Mouse (Mus musculus) limb, embryonic 11.5 days (tissue): ENCODE results near the gene Ugt1a2. TPM values are rescaled to one million over a fixed set of nuclear protein-coding genes. Genes with fewer than 3 reads are reported as not detected.

ENCODE experiments used
- ATAC-seq: fragments of 200-750 bp; cut with Nextera tagmentation; 2 replicates; pipeline ENCODE4 v1.8.0; 2017; ENCODE audit warnings: low read depth; ENCODE audit not compliant: insufficient number of reproducible peaks, low FRiP score, low TSS enrichment
- DNase-seq: peaks from one replicate; pipeline ENCODE4 v3.0.0-alpha.2; 2015; ENCODE audit warnings: low spot score
- H3K27ac ChIP-seq: fragments of 300-500 bp; sonication (generic); replicated peaks from 2 replicates; pipeline ENCODE4 v1.5.1; 2014; ENCODE audit warnings: low read depth, mild to moderate bottlenecking, low read length
- H3K27me3 ChIP-seq: fragments of 300-500 bp; sonication (generic); 2 replicates; pipeline ENCODE4 v1.6.1; 2014; ENCODE audit warnings: mild to moderate bottlenecking, low read length, mixed read lengths; ENCODE audit not compliant: control insufficient read depth, insufficient read depth
- H3K36me3 ChIP-seq: fragments of 300-500 bp; sonication (generic); 2 replicates; pipeline ENCODE4 v1.6.1; 2014; ENCODE audit warnings: mild to moderate bottlenecking, low read length, moderate library complexity, mixed read lengths; ENCODE audit not compliant: control insufficient read depth, insufficient read depth
- H3K4me1 ChIP-seq: fragments of 300-500 bp; sonication (generic); 2 replicates; pipeline ENCODE4 v1.6.1; 2014; ENCODE audit warnings: low read length, mixed read lengths; ENCODE audit not compliant: control insufficient read depth, insufficient read depth
- H3K4me2 ChIP-seq: fragments of 300-500 bp; sonication (generic); 2 replicates; pipeline ENCODE4 v1.6.1; 2014; ENCODE audit warnings: low read depth, mild to moderate bottlenecking, moderate library complexity; ENCODE audit not compliant: severe bottlenecking
- H3K4me3 ChIP-seq: fragments of 300-500 bp; sonication (generic); 2 replicates; pipeline ENCODE4 v1.5.1; 2014; ENCODE audit warnings: low read depth, low read length
- H3K9ac ChIP-seq: fragments of 300-500 bp; sonication (generic); 2 replicates; pipeline ENCODE4 v1.6.1; 2014; ENCODE audit warnings: mild to moderate bottlenecking, low read length
- H3K9me3 ChIP-seq: fragments of 300-500 bp; sonication (generic); 2 replicates; pipeline ENCODE4 v1.6.1; 2016; ENCODE audit warnings: low read length; ENCODE audit not compliant: control insufficient read depth
- WGBS: fragments of 180-500 bp; shearing (Covaris S2); extraction: QIAGEN DNeasy Blood & Tissue Kit; methylation state at CpG from one replicate; pipeline ENCODE4 v1.1.7; 2014; 5-methylcytosine and 5-hydroxymethylcytosine counted together
- polyA plus RNA-seq: library from polyadenylated mRNA; unstranded; fragments of >200 nt; fragmentation: Nextera tagmentation; extraction: Ambion mirVana; gene quantifications from 2 replicates; pipeline ENCODE4 v1.2.1, GENCODE M21; 2014

The Ugt1a2 gene
- polyA plus RNA-seq, 1 experiment from 2014 or later, result not detected

DNA sequence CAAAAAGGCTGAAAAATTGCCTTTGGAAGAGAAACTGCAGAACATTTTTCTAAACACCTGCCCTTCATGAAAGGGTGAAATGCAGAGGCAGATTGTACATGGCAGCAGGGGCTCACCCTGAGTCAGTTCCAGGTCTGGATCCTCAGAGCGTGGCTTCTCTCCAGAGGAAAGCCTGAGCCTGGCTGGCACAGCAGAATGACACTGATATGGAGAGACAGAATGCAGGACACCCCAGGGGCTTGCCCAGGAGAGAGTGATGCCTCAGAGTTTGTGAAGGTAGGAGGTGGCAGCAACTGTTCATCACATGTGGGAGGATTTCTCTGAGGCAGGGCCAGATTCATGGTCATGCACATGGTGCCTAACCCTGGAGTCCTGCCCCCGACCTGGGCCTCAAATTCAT, 405 bp upstream of the Ugt1a2 start:
- ATAC-seq (no peak), DNase-seq (no peak)
- whole genome bisulfite sequencing, result 86% methylated on average over 2 of the region's 2 CpGs
- no peaks in the 10 kb centered on the region for H3K27me3 ChIP-seq
- H3K9ac ChIP-seq, result no peak overlapping the region
- no peaks in the 10 kb centered on the region for H3K36me3 ChIP-seq
- no peaks in the 10 kb centered on the region for H3K9me3 ChIP-seq
- no peak overlapping the region for H3K4me2 ChIP-seq
- no peak overlapping the region for H3K27ac ChIP-seq
- no peak overlapping the region for H3K4me3 ChIP-seq
- no peaks in the 10 kb centered on the region for H3K4me1 ChIP-seq

DNA sequence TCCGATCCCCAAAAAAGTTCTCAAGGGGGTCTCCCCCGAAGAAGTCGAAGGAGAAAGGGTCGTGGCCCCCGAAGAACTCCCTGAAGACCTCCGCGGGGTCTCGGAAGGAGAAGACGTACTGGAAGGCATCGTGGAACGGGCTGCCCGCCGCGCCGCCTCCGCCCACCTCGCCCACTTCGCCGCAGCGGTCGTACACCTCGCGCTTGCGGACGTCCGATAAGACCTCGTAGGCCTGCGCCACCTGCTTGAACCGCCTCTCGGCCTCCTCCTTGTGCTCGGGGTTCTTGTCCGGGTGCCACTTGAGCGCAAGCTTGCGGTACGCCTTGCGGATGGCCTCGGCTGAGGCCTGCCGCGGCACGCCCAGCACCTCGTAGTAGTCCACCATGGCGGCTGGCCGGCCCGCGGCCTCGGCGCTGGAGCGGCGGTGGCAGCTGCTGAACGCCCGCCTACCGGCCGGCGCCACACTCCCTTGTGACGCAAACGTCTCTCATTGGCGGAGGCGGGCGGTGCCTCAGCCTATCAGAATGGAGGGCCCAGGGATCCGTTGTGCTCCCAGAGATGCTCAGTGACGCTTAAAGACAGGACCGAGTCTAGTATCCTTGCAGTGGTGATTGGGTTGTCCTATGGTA, 5.0 kb downstream of the Ugt1a2 start, which contains the start of gene Dnajb3:
Gene Dnajb3 (minus strand): TSS at position 489 of the 629 bp plus-strand sequence.
- Histone ChIP-seq H3K27ac (no peak within 1 kb of the TSS), H3K27me3 (no peaks in the 10 kb centered on the region), H3K4me2 (peak within 1 kb of the TSS; percentile 75), H3K4me3 (peak within 1 kb of the TSS; percentile 40), H3K36me3 (no peaks in the 10 kb centered on the region), H3K9me3 (no peaks in the 10 kb centered on the region), H3K9ac (peak within 1 kb of the TSS; percentile 72), H3K4me1 (no peaks in the 10 kb centered on the region)
- ATAC-seq (peak; percentile 97), DNase-seq (peak; percentile 86)
- 6% methylated on average over 61 of the region's 62 CpGs for WGBS

DNA sequence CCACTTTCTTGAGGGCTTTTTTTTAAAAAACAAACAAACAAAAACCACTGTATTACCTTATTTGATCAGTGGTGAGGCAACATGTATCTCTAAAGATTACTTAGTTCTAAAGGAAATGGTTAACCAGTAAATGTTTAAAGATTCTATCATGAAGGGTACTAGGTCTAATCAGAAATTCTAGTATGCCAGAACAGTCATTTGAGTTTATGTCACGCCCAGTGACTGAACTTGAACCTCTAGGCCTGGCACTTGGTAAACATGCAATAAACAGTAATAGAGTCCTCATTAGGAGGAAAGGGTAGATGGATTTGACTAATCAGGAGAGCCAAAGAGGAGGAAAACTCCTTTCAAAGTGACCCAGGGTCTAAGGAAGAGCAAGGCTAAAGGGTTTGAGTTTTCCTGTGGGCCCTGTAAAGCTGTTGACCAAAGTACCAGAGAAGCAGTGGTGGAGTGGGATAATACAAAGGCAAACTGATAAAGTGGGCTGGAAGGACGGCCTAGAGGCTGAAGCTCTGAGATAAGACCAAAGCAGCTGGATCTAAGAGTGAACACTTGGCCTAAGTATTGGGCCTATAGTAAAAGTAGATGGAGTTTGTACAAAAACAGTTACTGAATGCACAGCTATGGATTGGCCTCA, 6.6 kb downstream of the Ugt1a2 start:
- no peak overlapping the region for H3K4me3 ChIP-seq
- H3K27ac ChIP-seq, result no peak overlapping the region
- H3K9ac ChIP-seq, result no peak overlapping the region
- H3K4me2 ChIP-seq, result no peak overlapping the region
- no peak for ATAC-seq
- no peak for DNase-seq
- 79% methylated on average over 2 of the region's 2 CpGs for WGBS
- no peaks in the 10 kb centered on the region for H3K27me3 ChIP-seq
- peaks cover 7% of the 10 kb centered on the region for H3K9me3 ChIP-seq
- H3K36me3 ChIP-seq, result no peaks in the 10 kb centered on the region
- no peaks in the 10 kb centered on the region for H3K4me1 ChIP-seq

DNA sequence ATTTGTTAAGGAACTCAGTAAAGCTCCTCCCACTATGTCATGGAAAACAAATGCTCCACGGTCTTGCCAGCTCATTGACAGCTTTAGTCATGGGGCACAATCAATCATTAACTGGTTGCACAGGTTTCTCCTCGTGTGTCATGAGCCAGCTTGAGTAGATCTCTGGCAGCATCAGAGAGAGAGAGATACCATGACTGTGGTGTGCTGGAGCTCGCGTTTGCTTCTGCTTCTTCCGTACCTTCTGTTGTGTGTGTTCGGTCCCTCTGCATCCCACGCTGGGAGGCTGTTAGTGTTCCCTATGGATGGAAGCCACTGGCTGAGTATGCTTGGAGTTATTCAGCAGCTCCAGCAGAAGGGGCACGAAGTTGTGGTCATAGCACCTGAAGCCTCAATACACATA, 11.4 kb downstream of the Ugt1a2 start, which contains the start of gene Ugt1a1:
Gene Ugt1a1 (plus strand): TSS at position 148 of the 400 bp plus-strand sequence.
- Histone ChIP-seq H3K27me3 (no peaks in the 10 kb centered on the region), H3K27ac (no peak within 1 kb of the TSS), H3K4me1 (no peaks in the 10 kb centered on the region), H3K36me3 (no peaks in the 10 kb centered on the region), H3K9me3 (peaks cover 51% of the 10 kb centered on the region), H3K4me2 (no peak within 1 kb of the TSS), H3K4me3 (no peak within 1 kb of the TSS), H3K9ac (no peak within 1 kb of the TSS)
- DNase-seq (peak; percentile 36), ATAC-seq (no peak)
- WGBS, result 68% methylated on average over 8 of the region's 8 CpGs

DNA sequence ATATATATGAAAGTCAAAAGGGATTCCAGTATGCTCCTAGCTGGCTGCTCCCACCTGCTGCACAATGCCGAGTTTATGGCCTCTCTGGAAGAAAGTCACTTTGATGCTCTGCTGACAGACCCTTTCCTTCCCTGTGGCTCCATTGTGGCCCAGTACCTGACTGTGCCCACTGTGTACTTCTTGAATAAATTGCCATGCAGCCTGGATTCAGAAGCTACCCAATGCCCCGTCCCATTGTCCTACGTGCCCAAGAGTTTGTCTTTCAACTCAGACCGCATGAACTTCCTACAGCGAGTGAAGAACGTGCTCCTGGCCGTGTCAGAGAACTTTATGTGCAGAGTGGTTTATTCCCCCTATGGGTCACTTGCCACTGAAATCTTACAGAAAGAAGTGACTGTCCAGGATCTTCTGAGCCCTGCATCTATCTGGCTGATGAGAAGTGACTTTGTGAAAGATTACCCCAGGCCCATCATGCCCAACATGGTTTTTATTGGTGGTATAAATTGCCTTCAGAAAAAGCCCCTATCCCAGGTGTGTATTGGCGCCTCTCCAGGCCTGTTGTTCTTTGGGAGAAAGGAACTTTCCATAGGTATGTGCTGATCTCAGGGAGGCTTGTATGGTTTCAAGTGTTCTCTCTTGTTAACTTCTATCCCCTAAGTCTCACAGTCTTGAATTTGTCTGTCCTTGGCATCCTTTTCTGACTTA, 12.1 kb downstream of the Ugt1a2 start:
- peaks cover 57% of the 10 kb centered on the region for H3K9me3 ChIP-seq
- WGBS, result 64% methylated on average over 8 of the region's 8 CpGs
- H3K4me3 ChIP-seq, result no peak overlapping the region
- DNase-seq (peak; percentile 34), ATAC-seq (peak; percentile 18; the same call in 1 of the 2 replicates)
- no peaks in the 10 kb centered on the region for H3K36me3 ChIP-seq
- H3K9ac ChIP-seq, result no peak overlapping the region
- H3K4me2 ChIP-seq, result no peak overlapping the region
- H3K27ac ChIP-seq, result no peak overlapping the region
- H3K27me3 ChIP-seq, result no peaks in the 10 kb centered on the region
- H3K4me1 ChIP-seq, result no peaks in the 10 kb centered on the region

DNA sequence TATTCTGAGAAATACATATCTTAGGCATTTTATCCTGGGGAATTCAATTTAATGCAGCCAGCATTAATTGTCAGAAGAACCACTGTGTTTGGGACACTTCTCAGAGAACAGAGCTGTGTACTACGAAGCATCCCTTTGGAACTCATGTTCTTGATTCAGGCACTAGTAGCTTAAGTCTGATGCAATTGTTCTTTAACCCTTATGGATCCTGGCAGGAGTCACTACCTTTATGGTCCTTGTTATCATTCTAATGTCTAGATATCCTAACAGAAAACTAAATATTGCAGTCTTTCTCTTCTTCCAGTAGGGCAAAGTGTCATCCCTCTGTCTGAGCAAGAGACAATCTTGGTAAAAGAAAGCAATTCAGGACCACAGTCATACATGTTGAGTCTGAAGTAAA, 12.7 kb downstream of the Ugt1a2 start:
- WGBS, result 82% methylated on average over 1 of the region's 1 CpGs
- Histone ChIP-seq H3K9me3 (peaks cover 59% of the 10 kb centered on the region), H3K36me3 (no peaks in the 10 kb centered on the region), H3K27me3 (no peaks in the 10 kb centered on the region), H3K4me2 (no peak overlapping the region), H3K27ac (no peak overlapping the region), H3K4me1 (no peaks in the 10 kb centered on the region), H3K9ac (no peak overlapping the region), H3K4me3 (no peak overlapping the region)
- DNase-seq (no peak), ATAC-seq (no peak)

DNA sequence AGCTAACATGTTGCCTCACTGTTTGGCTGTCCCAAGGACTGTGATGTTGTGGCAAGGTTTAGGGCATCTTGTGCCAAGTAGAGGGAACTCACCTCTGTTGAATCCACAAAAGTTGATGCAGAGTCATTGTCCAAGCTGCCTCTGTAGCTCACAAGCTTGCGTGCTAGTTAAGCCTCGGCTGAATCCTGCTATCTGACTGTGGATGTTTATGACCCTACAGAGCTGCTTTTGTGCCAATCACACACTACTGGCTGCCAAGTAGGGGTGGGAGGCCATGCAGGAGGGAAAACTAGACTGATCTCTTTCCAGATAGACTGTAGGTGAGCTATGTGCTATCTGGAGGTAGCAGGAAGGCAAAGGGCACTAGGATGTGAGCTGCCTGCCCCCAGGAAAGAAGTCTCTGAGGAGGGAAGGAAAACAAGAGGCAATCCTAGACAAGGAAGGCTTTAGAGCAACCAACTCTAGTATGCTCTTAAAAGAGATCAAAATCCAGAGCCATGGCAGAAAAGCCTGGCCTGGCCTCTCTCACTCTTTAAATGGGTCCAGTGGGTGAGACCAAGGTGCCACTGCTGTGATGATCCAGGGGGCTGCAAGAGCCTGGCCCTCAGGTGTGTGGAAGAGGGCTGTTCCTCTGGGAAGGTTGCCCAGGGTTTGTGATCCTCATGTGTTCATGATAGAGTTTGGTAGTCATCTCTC, 13.5 kb downstream of the Ugt1a2 start:
- no peaks in the 10 kb centered on the region for H3K27me3 ChIP-seq
- peaks cover 59% of the 10 kb centered on the region for H3K9me3 ChIP-seq
- H3K27ac ChIP-seq, result no peak overlapping the region
- WGBS, result 78% methylated on average over 2 of the region's 2 CpGs
- H3K9ac ChIP-seq, result no peak overlapping the region
- ATAC-seq (no peak), DNase-seq (peak; percentile 30)
- H3K4me1 ChIP-seq, result no peaks in the 10 kb centered on the region
- no peaks in the 10 kb centered on the region for H3K36me3 ChIP-seq
- no peak overlapping the region for H3K4me3 ChIP-seq
- no peak overlapping the region for H3K4me2 ChIP-seq

DNA sequence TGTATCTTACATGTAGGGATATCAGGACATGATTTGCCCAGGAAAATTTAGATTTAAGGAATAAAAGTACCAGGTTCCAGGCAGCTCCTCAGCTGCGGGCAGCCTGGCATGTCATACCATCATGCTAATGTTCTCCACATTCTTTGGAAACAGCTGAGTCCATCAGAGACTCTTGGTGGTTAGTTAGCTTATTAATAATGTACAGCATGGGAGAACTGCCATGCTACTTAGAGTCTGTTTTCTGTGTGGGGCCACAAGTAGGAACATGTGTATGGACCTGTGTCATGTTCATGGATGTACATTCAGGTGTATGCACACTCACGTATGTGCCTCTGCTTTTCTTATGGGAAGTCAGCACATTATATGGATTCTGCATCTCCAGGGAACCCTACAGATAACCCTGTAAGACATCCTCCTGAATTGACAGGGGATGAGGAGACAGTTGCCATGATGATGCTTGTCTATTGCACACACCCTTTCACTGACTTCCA, 14.1 kb downstream of the Ugt1a2 start:
- H3K9me3 ChIP-seq, result peaks cover 59% of the 10 kb centered on the region
- no peak overlapping the region for H3K4me3 ChIP-seq
- H3K4me1 ChIP-seq, result no peaks in the 10 kb centered on the region
- H3K4me2 ChIP-seq, result no peak overlapping the region
- H3K27me3 ChIP-seq, result no peaks in the 10 kb centered on the region
- DNase-seq (peak; percentile 25), ATAC-seq (no peak)
- H3K9ac ChIP-seq, result no peak overlapping the region
- no peaks in the 10 kb centered on the region for H3K36me3 ChIP-seq
- no peak overlapping the region for H3K27ac ChIP-seq
- 80% methylated on average over 2 of the region's 2 CpGs for WGBS
